Mouse (Mus musculus) lung, postnatal 10 days (tissue): ENCODE measurements around the gene Mettl8.

Experiments
- DNase-seq: peaks from one replicate; pipeline ENCODE4 v3.0.0; 2021

Mettl8 gene

DNA sequence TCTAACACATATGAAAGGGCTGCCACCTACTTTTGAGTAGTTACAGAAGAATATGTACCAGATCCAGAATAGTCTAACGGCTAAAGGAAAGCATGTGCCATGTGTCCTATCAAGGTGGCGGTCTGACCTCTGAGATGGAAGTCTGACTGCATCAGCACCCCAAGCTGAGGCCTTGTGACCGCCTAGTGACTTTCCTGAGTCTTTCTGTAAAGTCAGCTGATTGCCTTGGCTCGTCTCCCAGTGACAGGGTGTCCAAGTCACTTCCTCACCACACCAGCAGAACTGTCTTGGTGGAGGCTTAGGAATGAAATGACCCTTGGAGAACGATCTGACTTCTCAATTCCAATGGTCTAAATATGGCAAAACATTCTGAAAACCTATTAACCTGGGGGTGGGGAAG, 77.1 kb downstream of the Mettl8 start:
- DNase-seq = peak; percentile 61

DNA sequence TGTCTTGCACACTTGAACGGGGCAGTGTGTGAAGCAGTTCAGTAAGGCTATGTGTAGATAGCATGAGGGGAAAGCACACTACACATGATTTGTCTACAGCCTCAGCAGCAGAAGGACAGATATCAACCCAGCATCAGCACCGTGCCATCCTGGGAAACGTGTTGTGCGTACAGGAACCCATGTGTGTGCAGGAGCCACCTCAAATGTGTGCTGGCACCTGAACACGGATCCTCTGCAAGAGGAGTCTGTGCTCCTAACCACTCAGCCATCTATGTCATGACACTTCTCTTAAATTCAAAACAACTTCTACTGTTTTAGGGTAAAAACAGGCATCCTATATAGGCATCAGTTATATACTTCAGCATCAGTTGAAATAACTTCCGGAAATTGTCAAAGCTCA, 80.6 kb downstream of the Mettl8 start:
- DNase-seq = no peak

DNA sequence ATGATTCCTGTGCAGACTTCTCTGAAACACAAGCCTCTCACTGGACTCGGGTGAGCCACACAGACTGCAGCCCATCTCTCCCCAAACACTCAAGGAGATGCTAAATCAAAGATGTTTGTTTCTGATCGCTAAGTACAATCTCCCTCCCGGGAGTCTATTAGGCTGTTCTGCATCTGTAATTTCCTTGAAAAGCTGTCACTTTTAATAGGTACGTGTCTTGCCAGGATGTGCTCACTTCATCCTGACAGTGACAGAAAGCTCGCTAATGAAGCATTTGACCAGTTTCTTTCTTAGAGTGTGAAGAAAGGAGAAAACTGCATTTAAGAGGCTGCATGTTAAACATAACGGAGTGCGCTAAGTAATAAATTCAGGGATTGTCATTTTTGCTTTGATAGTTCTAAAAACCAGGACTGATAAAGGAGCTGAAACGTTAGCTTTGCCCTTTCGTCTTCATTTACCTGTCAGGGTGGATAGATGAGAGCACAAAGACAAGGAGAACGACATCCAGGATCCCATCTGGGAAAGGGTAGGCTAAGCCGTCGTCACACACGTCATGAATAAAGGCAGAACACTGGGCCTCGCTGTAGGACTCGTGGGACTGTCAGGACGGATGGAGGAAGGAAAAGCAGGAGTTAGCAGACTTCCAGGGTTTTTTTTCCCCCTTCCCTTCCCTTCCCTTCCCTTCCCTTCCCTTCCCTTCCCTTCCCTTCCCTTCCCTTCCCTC, 82.4 kb downstream of the Mettl8 start:
- DNase-seq = no peak

DNA sequence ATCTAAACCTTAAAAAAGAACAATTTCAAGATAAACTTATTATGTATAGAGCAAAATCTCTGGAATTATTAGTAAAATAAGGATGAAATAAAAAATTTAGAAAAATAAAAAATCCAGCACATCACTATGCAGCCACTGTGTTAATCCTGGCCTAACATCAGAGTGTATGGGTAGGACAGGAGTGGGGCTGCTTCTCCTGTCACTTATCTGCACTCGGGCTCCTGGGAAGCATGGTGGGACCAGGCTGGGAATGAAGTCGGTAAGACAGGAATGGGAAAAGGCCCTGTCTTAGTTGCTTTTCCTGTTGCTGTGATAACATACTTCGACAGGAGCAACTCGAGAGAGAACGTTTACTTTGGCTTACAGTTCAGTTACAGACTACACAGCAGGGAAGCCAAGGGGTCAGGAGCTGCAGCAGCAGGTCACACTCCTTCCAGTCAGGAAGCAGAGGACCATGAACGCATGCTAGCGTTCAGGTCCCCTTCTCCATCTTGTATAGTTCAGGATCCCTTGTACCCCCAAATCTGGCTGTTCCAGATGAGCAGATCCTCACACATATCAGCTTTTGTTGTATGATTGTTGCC, 85.1 kb downstream of the Mettl8 start:
- DNase-seq = no peak

DNA sequence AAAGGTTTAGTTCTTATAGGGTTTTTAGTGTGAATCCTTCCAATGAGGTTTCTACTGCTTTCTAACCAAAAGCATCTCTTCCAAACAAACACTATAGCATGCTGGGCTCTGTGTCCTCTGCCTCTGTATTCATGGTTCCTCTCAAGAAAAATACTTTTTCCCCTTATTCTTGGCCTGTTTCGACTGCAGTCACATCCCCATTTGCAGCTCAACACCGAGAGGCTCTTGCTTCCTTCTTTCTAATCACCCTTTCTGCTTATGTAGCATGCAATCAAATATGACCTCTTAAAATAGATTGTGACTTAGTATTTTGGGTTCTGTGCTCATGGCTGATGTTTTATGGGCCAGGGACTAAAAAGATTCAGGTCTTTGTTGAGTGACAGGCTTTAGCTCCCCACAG, 87.1 kb downstream of the Mettl8 start:
- no peak for DNase-seq

DNA sequence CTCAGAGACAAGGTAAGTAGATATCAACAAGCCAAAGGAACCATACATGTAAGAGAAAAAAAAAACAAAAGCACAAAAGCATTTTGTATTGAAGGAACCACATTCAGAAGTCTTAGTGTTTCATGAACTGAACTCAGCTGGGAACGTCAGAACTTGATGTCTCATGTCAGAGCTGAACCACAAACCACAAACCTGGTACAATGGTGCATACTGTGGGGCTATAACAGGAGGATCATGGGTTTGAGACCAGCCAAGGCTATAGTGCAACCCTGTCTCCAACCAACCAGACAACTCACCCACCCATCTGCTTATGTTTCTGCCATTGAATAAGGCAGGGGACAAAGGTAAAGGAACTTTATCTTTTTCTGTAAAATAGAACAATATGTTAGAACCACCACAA, 88.2 kb downstream of the Mettl8 start:
- DNase-seq = no peak

DNA sequence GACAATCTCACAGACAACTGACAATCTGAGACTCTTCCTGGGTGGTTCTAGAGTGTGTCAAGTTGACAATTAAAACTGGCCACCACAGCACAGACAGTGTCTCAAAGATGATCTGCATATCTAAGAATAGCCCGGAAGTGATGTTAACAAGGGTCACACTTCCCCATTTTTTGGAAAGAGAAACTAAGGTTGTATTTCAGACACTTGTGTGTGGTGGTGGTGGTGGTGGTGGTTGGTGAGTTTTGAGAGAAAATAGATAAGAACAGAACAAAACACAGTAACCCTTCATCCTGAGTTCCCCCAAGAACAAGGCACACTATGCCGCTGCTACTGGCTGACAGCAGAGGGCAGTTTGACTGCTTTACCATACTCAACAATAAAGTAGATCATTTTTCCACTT, 90.6 kb downstream of the Mettl8 start:
- no peak for DNase-seq

DNA sequence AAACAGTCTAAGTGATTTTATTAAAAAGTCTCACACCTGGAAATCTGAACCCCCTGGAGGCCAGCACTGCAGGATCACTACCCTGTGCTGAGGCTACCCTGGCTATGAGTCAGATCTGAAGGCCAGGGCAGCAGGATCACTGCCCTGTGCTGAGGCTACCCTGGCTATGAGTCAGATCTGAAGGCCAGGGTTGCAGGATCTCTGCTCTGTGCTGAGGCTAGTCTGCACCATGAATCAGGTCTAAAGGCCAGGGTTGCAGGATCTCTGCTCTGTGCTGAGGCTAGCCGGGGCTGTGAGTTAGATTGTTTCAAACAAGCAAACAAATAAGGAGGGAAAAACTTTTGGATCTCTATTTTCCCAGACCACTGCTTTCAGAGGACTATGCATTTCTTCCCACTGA, 92.5 kb downstream of the Mettl8 start:
- no peak for DNase-seq

DNA sequence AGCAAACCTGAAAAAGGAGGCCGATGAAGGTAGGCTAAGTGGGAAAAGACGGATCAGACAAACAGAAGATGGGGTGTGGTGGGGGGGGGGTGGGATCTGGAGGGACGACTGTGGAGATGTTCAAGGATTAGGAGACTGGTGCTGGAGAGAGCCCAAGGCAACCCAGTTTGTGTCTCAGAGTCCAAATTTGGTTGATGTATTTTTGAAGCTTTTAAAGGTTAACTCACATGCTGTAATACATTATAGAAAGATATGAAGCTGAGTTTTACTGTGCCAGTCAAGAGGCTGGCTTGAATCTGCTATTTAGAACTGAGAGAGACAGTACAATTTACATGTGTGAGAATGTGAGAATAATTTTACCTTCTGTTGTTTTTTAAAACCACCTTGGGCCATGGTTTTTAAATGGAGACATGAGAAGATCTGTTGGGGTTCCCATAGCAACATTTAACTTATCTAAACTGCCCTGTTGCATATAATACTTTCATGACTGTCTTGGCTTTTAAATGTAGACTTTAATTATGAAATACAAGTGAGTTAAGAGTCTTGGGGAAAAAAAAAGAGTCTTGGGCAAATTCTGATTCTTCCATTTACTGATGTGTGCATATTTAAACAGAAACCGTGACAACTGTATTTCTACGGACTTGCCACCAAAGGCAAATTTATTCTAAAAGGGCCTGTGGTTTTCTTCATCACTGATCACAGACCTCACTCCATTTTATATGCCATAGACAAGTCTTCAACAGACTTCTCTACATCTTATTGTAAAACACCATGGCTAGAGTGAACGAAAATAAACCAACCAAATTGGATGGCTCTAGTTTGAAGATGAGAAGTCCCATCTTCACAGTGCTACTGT, 94.1 kb downstream of the Mettl8 start:
- DNase-seq = no peak

DNA sequence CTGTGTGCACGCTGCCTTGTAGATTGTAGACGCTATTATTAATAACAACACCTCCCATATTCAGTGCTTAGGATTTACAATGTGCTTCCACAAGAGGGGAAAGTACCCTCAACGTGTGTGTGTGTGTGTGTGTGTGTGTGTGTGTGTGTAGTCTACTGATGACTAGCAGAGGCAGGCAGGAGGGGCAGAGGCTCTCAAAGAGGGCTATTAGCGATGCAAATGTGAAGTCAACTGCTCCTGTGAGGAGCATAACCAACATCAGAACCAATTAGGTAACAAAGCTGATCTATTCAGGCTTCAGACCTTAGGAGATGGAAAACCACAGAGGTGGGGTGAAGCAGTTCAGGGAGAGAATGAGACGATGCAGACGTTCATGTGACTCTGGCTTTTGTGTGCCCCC, 95.3 kb downstream of the Mettl8 start:
- DNase-seq = no peak

DNA sequence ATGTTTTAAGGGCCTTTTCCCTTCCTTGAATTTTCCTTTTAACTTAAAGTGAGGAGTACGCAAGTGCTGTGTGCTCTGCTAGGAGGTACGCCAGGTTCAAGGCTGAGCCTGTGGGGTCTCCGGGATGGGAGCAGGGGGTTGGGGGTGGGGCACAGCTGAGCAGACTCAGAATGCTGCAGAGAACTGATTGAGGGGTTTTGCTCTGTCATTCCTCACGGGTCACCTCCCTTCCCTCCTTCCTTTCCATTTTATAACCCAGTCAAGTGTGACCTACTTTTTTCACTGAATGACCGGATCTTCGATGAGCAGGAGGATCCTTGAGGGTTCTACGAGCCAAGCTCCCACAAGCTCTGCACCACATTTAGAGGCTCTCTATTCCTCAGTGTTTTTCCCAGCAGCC, 96.0 kb downstream of the Mettl8 start:
- no peak for DNase-seq

DNA sequence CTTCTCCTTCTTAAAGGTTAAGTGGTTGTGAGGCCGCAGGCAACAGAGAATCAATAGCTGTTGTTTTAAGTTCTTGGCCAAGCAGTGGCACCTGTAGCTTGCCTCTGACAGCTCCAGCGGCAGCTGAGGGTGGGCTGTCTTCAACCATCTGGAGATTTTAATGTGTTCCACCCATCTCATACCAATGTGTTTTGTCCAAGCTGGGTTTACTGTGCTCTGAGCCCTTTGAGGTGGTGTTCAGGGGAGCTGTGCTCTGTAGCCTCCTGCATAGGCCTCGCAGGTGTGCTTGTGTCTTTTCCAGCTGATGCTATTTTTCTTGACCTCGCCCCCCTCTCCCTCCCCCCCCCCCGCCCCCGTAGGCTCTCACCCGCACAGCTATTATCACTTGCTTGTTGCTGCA, 96.8 kb downstream of the Mettl8 start:
- no peak for DNase-seq

DNA sequence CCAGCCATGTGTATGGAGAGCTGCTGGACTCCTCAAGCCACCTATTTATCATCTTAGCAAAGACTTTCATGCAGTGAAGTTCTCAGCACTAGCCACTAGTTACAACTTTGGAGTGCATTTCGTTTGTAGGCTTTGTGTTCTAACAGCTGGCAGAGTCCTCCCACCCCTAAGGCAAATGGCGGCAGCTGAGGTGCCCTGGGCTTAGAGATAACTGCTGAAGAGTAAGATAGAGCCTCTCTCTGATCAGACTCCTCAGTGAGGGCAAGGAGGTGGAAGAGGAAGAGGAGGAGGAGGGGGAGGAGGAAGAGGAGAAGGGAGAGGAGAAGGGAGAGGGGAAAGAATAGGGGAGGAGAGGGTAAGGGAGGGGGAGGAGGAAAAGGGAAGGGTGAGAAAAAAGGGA, 101.8 kb downstream of the Mettl8 start:
- DNase-seq = no peak

DNA sequence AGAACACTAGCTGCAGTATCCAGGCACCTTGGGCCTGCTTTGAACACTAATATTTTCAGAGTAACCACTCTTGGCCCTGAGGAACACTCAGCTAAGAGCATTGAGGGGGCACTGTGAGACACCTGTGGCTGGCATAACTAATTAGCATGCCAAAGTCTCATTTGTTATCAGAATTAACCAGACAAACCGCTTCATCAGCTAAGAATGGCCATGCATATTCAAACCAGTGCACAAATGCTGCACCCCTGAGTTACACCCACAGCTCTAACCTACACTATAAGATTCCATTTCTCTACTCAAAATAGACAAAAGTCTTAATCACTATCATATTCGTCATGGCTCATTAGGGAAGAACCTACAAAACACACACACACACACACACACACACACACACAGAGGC, 103.4 kb downstream of the Mettl8 start:
- no peak for DNase-seq

DNA sequence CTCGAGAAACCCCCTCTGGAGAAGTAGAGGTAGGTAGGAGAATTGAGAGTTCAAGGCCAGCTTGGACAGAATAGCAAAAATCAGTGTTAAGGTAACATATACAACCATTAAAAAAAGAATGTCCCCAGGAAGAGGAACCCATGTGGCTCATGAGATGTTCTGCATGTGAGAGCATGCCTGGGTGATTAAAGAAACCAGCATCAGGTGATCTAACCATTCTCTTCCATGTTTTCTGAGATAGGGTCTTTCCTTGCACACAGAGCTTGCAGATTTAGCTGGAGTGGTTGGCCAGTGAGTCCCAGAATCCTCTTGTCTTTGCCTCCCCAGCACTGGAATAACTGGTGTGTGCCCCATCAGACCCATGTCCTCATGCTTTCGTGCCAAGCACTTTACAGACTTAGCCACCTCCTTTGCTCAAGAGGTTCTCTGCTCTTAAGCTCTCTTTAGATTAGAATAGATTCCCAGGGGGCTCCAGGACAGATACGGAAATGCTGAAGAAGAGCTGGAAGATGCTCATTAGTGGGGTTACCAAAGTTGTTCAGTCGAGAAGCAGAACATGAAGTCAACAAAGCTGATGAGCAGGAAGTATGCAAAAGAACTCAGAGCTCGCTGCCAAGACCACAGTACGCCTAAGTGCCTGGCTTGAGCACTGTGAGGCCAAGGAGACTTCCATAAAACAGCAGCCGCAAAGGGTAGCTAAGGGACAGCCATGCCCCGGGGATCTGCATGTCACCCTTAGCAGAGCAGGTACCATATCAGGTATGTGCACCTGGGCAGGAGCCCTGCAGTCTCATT, 110.7 kb downstream of the Mettl8 start:
- DNase-seq = no peak

DNA sequence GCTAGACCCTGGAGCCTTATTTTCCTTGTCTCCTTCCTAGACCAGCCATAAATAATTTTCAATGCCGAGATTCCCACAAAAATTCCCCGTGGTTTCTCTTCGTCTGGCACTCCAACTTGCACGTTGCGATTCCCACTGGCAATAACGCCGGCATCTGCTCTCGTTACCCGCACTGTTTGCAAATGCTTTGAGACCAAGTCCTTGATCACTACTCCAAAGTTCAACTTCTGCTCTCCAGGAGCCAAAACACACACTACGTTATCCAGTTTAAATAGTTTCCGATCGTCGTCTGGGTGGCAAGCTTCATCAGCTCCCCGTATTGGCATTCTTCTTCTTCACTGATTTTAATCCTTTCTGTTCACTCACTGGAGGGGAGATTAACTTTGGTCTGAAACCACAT, 114.6 kb downstream of the Mettl8 start:
- peak; percentile 19 for DNase-seq

DNA sequence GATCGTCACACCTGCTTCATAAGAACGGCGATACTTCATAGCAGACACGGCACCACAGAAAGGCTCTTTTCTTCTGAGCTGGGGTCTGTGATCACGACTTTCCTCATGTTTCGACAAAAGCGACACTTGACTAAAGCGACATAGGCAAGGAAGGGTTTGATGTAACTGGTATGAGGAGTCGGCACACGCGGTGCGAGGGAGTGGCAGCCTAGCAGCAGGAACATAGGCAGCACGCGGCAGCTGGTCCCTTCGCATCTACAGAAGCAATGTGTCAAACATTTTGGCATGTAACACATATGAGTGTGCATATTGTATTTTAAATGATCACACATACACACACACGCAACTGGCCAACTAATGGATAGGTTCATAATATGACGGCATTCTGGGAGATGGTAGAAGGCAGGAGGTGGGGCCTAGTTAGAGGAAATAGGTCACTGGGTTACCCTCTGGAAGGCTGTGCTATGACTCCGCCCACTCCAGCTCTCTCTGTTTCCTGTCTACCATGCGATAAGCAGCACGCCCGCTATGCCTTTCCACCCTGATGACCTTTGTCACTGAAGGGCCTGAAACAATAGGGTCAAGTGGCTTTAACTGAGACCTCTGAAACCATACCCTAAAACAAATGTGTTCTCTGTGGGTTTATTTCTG, 116.4 kb downstream of the Mettl8 start:
- DNase-seq = no peak

DNA sequence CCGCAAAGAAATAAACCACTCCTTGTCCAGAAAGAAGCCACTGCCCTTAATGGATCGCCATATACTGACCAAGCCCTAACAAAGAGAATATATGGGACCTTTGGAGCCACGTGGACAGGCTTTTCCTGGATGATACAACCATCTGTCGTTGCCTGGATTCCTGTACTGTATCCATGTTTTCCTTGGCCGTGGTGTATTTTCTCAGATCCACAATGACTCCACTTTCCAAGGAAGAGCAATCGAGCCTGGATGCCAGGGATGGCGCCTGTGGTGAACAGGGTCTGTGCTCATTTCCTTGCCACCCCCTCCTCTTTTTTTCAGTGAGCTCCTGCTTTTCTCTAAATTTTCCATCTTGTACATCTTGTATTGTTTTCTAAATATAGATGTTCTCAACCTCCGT, 120.6 kb downstream of the Mettl8 start:
- DNase-seq = no peak

DNA sequence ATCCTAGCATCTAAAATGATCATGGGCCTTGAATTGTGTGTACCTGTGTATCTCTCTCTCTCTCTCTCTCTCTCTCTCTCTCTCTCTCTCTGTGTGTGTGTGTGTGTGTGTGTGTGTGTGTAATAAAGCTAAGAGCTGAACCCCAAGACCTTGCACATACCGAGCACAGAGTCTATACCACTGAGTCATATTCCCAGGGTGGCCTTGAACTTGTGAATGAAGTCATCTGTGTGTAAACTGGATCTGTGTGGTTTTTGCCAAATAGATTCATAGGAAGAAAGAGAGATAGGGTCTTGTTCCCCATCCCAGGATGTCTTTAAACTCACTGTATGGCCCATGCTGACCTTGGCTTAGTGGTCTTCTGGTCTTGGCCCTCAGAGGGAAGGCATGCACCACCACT, 121.9 kb downstream of the Mettl8 start:
- DNase-seq = no peak

DNA sequence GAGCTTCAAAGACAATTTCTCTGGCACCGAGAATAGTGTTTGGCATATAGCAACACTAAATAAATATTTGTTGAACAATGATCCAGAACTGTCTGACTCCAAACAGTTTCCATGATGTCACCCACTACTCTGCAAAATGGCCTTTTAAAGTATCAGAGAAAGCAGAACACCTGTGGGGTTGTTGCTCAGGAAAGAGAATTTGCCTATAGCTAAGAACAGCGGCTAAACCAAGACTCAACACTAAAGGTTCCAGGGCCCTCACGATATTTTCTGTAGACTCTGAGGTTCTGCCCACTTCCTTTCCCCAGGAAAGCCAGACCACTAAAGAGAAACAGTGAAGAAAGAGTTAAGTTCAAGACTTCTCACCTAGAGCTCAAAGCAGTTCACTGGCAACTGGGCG, 122.4 kb downstream of the Mettl8 start:
- no peak for DNase-seq

DNA sequence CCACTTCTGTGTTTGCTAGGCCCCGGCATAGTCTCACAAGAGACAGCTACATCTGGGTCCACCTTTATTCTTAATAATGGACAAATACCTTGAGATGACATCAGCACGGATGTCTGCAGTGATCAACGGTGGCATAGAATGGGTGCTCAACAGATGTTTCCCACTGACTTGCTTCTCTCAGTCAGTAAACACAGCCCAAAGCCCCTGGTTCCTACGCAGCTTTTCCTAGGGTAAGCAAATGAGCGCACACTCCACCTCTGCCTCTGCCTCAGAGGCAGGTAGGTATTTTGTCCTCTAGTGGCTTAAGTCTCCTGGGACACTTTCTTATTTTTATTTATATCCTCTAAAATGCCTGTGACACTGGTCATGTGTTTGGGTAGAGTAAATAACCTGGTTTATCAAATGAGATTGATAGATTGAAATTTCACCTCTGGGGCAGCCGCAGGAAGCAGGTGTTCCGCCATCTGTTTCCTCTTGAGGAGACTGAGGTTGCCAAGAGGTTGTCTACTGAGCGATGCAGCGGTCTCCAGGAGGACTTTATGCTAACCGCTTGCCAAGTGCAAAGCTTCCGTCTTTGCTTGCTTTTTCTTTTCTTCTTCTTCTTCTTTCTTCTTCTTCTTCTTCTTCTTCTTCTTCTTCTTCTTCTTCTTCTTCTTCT, 124.6 kb downstream of the Mettl8 start:
- no peak for DNase-seq

DNA sequence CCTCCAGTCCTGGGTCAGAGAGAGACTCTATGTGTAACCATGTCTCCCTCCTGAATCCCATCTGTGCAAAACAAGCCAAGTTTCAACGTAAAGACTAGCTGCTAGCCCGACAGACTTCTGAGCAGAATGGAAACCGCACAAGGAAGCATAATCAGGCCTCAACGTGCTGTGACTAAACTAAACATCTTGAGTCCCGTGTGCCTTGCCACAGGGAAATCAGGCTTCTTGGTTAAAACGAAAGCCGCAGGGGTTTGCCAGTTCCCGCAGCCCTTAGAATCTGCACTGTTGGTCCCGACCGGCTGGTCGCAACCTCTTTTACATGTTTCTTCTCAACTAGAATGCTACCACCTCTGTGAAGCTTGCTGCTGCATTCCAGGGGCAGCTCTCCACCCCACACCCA, 125.7 kb downstream of the Mettl8 start:
- DNase-seq = no peak
